Mouse (Mus musculus): ENCODE data around the gene Arpc2. TPM values are rescaled to one million over a fixed set of nuclear protein-coding genes. Genes with fewer than 3 reads are reported as not detected.

Arpc2 gene
- total RNA-seq, 2 experiments from 2014 or later: 249 to 278 TPM

GRCm38 (mm10) chr1:74295456-74296171, 59.7 kb downstream of the Arpc2 start:
- DNase-seq (ENCODE audit: extremely low spot score in 1 of 2, low spot score in 2 of 2): peak; percentile 77 to 84
- no peak for TF ChIP-seq CTCF (IDR thresholded peaks at IDR 0.05)
- Histone ChIP-seq H3K27ac (peak overlapping the region; percentile 92), H3K4me3 (peak overlapping the region; percentile 22)
- intact Hi-C loops (cut with DNase I): no loop called here

GRCm38 (mm10) chr1:74296477-74296876, 60.6 kb downstream of the Arpc2 start:
- peak overlapping the region; percentile 92 for H3K27ac ChIP-seq
- intact Hi-C loops (cut with DNase I): no loop called here
- TF ChIP-seq CTCF (IDR thresholded peaks at IDR 0.05): no peak
- H3K4me3 ChIP-seq: peak overlapping the region; percentile 22; the same call in 1 of the 2 replicates
- DNase-seq (ENCODE audit: extremely low spot score in 1 of 2, low spot score in 2 of 2): no peak

GRCm38 (mm10) chr1:74297269-74297668, 61.4 kb downstream of the Arpc2 start:
- intact Hi-C loops (cut with DNase I): no loop called here
- H3K27ac ChIP-seq: peak overlapping the region; percentile 92
- H3K4me3 ChIP-seq: no peak overlapping the region
- DNase-seq (ENCODE audit: extremely low spot score in 1 of 2, low spot score in 2 of 2): no peak
- no peak for TF ChIP-seq CTCF (IDR thresholded peaks at IDR 0.05)

DNA sequence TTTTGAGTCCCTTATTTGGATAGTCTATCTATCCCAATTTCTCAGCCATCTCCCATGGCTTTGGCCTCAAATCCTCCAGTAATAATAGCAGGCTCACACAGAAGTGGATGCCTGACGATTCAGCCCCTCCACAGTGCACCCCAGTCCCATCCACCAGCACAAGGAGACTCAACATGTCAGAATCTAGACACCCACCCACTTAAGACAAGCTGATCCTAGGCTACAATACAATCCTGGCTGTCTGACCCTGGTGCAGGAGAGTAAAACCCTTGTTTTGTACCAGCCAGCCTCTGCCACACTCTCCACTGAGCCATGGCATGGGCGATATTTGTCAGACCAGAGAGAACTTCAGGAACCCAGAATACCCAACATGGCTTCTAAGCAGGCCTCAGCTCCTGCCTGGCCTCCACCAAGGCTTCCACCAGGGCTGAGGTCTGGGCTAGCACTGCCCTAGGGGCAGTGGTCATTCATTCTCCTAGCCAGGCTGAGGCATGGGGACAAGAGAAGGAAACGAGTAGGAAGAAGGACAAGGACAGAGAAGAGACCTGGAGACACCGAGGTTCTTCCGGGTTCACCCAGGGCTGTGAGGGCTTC, 62.4 kb downstream of the Arpc2 start:
- intact Hi-C loops (cut with DNase I): no loop called here
- TF ChIP-seq CTCF (IDR thresholded peaks at IDR 0.05): no peak
- no peak for DNase-seq (ENCODE audit: extremely low spot score in 1 of 2, low spot score in 2 of 2)
- Histone ChIP-seq H3K4me3 (no peak overlapping the region), H3K27ac (peak overlapping the region; percentile 92)

DNA sequence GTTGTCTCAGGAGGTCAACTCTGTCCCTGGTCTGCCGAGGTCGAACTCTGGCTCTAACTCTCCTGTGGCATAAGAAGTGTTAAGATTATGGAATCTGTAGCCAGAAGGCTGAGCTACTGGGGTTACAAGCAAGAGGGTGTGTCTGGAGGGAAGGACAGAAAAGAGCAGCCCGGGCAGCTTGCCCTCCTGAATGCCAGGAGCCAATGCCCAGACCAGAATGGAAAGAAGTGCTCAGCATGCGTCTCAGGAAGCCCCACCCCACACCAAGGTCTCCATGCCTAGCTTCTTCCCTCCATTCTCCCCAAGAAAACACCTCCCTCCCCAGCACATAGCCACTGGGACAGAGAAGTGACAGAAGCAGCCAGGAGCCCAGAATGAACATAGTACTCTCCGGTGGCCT, 63.1 kb downstream of the Arpc2 start:
- intact Hi-C loops (cut with DNase I): no loop called here
- no peak for DNase-seq (ENCODE audit: extremely low spot score in 1 of 2, low spot score in 2 of 2)
- no peak for TF ChIP-seq CTCF (IDR thresholded peaks at IDR 0.05)
- peak overlapping the region; percentile 92; the same call in 1 of the 2 replicates for H3K27ac ChIP-seq
- H3K4me3 ChIP-seq: no peak overlapping the region

DNA sequence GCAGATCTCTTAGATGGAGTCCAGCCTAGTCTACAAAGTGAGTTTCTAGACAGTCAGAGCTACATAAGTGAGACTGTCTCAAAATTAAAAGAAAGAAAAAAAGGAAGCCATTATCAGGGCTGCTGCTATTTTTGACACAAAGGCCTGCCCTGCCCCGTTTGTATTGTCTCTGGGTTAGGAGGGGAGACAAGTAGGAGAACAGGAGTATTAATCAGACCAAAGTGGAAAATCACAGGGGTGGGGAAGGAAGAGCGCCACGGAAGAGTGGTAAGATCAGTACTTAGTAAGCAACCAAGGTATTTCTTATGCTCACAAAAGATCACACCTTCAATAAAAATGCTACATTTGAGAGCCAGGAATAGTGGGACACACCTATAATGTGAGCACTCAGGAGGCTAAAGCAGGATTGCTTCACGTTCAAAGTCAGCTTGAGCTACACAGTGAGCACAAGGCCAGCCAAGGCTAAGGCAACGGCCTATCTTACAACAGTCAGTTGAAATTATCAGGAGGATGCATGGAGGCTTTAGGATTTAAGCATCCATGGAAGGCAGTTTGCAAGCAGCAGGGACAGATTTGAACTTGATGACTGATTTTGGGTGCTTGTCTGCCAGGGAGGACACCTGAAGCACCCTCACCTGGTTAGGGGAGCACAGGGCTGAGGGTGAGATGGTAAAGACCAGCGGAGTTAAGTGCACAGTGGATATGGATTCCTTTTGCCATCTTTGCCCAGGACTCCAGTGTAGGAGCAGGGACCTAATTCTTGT, 64.6 kb downstream of the Arpc2 start:
- intact Hi-C loops (cut with DNase I): no loop called here
- TF ChIP-seq CTCF (IDR thresholded peaks at IDR 0.05): no peak
- H3K4me3 ChIP-seq: no peak overlapping the region

GRCm38 (mm10) chr1:74302229-74302628, 66.3 kb downstream of the Arpc2 start:
- intact Hi-C loops (cut with DNase I): no loop called here
- DNase-seq (ENCODE audit: extremely low spot score in 1 of 2, low spot score in 2 of 2): no peak
- Histone ChIP-seq H3K27ac (peak overlapping the region; percentile 47), H3K4me3 (no peak overlapping the region)
- TF ChIP-seq CTCF (IDR thresholded peaks at IDR 0.05): no peak

More for the DNA sequence above, 64.6 kb downstream of the Arpc2 start:
- DNase-seq (ENCODE audit: extremely low spot score in 1 of 2, low spot score in 2 of 2): no peak
- peak overlapping the region; percentile 24 for H3K27ac ChIP-seq

DNA sequence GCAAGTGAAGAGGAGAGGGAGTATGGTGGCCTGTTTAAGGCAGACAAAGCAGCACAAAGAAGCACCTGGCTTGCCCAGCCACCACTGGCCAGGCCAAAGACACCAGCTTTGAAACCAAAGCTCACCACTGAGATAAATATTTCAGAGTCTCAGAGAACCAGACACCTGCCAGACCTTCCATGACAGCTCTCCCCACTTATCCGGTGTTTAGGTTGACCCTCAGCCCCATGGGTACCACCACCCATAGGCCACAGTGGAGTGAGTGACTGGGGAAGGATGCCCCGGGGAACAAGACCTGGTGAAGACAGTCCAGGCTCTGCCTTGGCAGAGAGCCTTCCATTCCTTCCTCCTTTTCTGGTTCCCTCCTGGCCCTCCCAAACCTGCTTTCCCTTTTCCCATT, 67.0 kb downstream of the Arpc2 start:
- H3K4me3 ChIP-seq: peak overlapping the region; percentile 22; the same call in 1 of the 2 replicates
- TF ChIP-seq CTCF (IDR thresholded peaks at IDR 0.05): no peak
- peak overlapping the region; percentile 7; the same call in 1 of the 2 replicates for H3K27ac ChIP-seq
- no peak for DNase-seq (ENCODE audit: extremely low spot score in 1 of 2, low spot score in 2 of 2)
- intact Hi-C loops (cut with DNase I): no loop called here

- DNase-seq (ENCODE audit: extremely low spot score in 1 of 2, low spot score in 2 of 2): peak; percentile 61 to 63
- Histone ChIP-seq H3K4me3 (peak overlapping the region; percentile 82), H3K27ac (peak overlapping the region; percentile 85)
- no peak; the same call in 1 of the 2 replicates for TF ChIP-seq CTCF (IDR thresholded peaks at IDR 0.05)
- intact Hi-C loops (cut with DNase I): no loop called here
Measured at GRCm38 (mm10) chr1:74303509-74304338, 67.8 kb downstream of the Arpc2 start.

- H3K4me3 ChIP-seq: peak overlapping the region; percentile 82
- H3K27ac ChIP-seq: peak overlapping the region; percentile 85
- no peak for DNase-seq (ENCODE audit: extremely low spot score in 1 of 2, low spot score in 2 of 2)
- no peak for TF ChIP-seq CTCF (IDR thresholded peaks at IDR 0.05)
- intact Hi-C loops (cut with DNase I): no loop called here
Measured at GRCm38 (mm10) chr1:74304339-74304790, 68.5 kb downstream of the Arpc2 start.

DNA sequence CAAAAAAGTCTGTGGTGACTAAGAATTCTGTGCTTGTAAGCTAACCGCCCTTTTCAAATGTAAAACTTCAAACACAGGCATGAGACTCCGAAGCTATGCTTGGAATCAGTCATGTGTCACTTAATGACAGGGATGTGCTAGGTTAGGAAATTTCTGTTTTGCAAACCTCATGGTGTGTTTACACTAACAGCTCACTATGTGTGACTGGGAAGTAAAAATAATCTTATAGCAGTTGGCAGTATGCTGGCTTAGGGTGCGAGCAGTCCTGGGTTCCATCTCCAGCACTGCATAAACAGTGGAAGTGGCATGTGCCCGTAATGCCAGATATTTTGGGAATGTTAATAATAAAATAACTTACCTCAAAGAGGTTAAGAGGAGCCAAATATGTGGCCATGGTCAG, 69.1 kb downstream of the Arpc2 start:
- TF ChIP-seq CTCF (IDR thresholded peaks at IDR 0.05): no peak
- no peak overlapping the region for H3K4me3 ChIP-seq
- H3K27ac ChIP-seq: no peak overlapping the region
- no peak for DNase-seq (ENCODE audit: extremely low spot score in 1 of 2, low spot score in 2 of 2)
- intact Hi-C loops (cut with DNase I): no loop called here
